Mouse (Mus musculus) hindbrain, embryonic 11.5 days (tissue): ENCODE results near the gene Acsm4. TPM values are rescaled to one million over a fixed set of nuclear protein-coding genes. Genes with fewer than 3 reads are reported as not detected.
A peak's percentile ranks its signal among the peaks of the same experiment; 100 is the strongest.

Experiments
- ATAC-seq: fragments of 200-750 bp; cut with Nextera tagmentation; 2 replicates; pipeline ENCODE4 v1.8.0; 2017; ENCODE audit warnings: mild to moderate bottlenecking, moderate TSS enrichment, moderate library complexity; ENCODE audit not compliant: low FRiP score
- DNase-seq: peaks from one replicate; pipeline ENCODE4 v3.0.0-alpha.2; 2015; ENCODE audit warnings: low spot score
- H3K27ac ChIP-seq: fragments of 300-500 bp; sonication (generic); 2 replicates; pipeline ENCODE4 v1.5.1; 2014; ENCODE audit warnings: mild to moderate bottlenecking, low read depth, low read length
- H3K27me3 ChIP-seq: fragments of 300-500 bp; sonication (generic); 2 replicates; pipeline ENCODE4 v1.6.1; 2014; ENCODE audit warnings: mild to moderate bottlenecking, low read length, moderate library complexity, mixed read lengths; ENCODE audit not compliant: control insufficient read depth, insufficient read depth
- H3K36me3 ChIP-seq: fragments of 300-500 bp; sonication (generic); 2 replicates; pipeline ENCODE4 v1.6.1; 2014; ENCODE audit warnings: mild to moderate bottlenecking, low read length, moderate library complexity, mixed read lengths; ENCODE audit not compliant: control insufficient read depth, insufficient read depth
- H3K4me1 ChIP-seq: fragments of 300-500 bp; sonication (generic); replicated peaks from 2 replicates; pipeline ENCODE4 v1.6.1; 2014; ENCODE audit warnings: low read length, mixed read lengths; ENCODE audit not compliant: control insufficient read depth, insufficient read depth
- H3K4me2 ChIP-seq: fragments of 300-500 bp; sonication (generic); replicated peaks from 2 replicates; pipeline ENCODE4 v1.6.1; 2014; ENCODE audit warnings: mild to moderate bottlenecking, low read depth, low read length
- H3K4me3 ChIP-seq: fragments of 300-500 bp; sonication (generic); 2 replicates; pipeline ENCODE4 v1.5.1; 2014; ENCODE audit warnings: low read depth, low read length
- H3K9ac ChIP-seq: fragments of 300-500 bp; sonication (generic); 2 replicates; pipeline ENCODE4 v1.6.1; 2014; ENCODE audit warnings: low read depth, low read length
- H3K9me3 ChIP-seq: fragments of 300-500 bp; sonication (generic); 2 replicates; pipeline ENCODE4 v1.6.1; 2016; ENCODE audit warnings: low read length; ENCODE audit not compliant: control insufficient read depth
- WGBS: fragments of 180-500 bp; shearing (Covaris S2); extraction: QIAGEN DNeasy Blood & Tissue Kit; methylation state at CpG from one replicate; pipeline ENCODE4 v1.1.7; 2014; 5-methylcytosine and 5-hydroxymethylcytosine counted together
- polyA plus RNA-seq: library from polyadenylated mRNA; unstranded; fragments of >200 nt; fragmentation: Nextera tagmentation; extraction: Ambion mirVana; gene quantifications from 2 replicates; pipeline ENCODE4 v1.2.1, GENCODE M21; 2014

The Acsm4 gene
- polyA plus RNA-seq, result not detected in 2 replicates

GRCm38 (mm10) chr7:119689726-119690125, at the start of gene Acsm4:
Gene Acsm4, plus strand, starts transcription at chr7:119690026.
- no peaks in the 10 kb centered on the region for H3K27me3 ChIP-seq
- WGBS, result 76% methylated on average over 5 of the region's 5 CpGs
- no peak within 1 kb of the TSS for H3K4me3 ChIP-seq
- H3K36me3 ChIP-seq, result no peaks in the 10 kb centered on the region
- H3K9ac ChIP-seq, result no peak within 1 kb of the TSS
- H3K4me1 ChIP-seq, result no peaks in the 10 kb centered on the region
- DNase-seq (no peak), ATAC-seq (no peak)
- H3K4me2 ChIP-seq, result no peak within 1 kb of the TSS
- no peak within 1 kb of the TSS for H3K27ac ChIP-seq
- H3K9me3 ChIP-seq, result no peaks in the 10 kb centered on the region

DNA sequence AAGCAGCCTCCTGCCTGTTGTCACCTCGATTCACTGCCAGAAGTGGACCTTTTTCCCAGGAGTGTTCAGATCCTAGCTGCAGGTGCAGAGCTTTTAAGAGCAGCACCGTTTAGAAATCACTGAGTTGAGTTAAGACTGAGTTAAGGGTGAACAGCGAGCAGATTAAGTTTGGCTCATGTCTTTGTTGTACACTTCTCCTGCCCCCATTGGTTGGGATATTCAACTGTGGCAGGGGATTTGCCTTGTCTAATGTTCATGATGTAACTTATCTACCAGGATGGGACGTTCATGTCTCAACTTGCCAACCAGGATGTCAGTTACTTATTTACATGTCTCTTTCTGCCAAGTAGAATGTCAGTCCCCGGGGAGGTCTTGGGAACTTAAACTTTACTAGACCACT, 47.5 kb upstream of the Acsm4 start:
- 74% methylated on average over 5 of the region's 5 CpGs for WGBS
- H3K4me3 ChIP-seq, result no peak overlapping the region
- no peak overlapping the region for H3K9ac ChIP-seq
- no peaks in the 10 kb centered on the region for H3K27me3 ChIP-seq
- H3K27ac ChIP-seq, result no peak overlapping the region
- DNase-seq (no peak), ATAC-seq (no peak)
- no peaks in the 10 kb centered on the region for H3K9me3 ChIP-seq
- H3K36me3 ChIP-seq, result no peaks in the 10 kb centered on the region
- H3K4me1 ChIP-seq, result no peaks in the 10 kb centered on the region
- no peak overlapping the region for H3K4me2 ChIP-seq

DNA sequence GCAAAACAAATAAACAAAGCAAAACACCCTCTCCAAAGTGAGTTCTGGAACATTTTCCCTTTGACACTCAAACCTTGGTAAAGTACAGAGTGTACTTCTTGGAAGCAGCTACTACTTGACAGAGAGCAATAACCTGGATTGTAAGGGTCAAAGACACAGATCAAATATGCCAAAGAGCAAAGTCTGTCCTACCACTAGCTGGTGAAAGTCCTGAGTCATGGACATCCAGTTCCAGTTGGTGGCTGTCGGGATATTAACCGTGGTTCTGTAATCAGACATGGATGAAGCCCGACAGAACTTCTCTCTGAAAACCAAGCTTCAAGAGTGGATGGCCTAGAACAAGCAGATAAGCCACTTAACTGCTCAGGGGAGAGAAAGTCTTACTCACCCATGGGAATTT, 21.9 kb upstream of the Acsm4 start:
- Histone ChIP-seq H3K9ac (no peak overlapping the region), H3K4me3 (no peak overlapping the region), H3K27ac (no peak overlapping the region), H3K36me3 (no peaks in the 10 kb centered on the region), H3K4me1 (no peaks in the 10 kb centered on the region), H3K27me3 (no peaks in the 10 kb centered on the region), H3K9me3 (no peaks in the 10 kb centered on the region), H3K4me2 (no peak overlapping the region)
- WGBS, result 95% methylated on average over 3 of the region's 3 CpGs
- no peak for DNase-seq
- no peak for ATAC-seq

GRCm38 (mm10) chr7:119670395-119670794, 19.4 kb upstream of the Acsm4 start:
- no peak overlapping the region for H3K4me2 ChIP-seq
- no peak overlapping the region for H3K4me3 ChIP-seq
- 81% methylated on average over 5 of the region's 5 CpGs for WGBS
- DNase-seq, result no peak
- no peak for ATAC-seq
- H3K9ac ChIP-seq, result no peak overlapping the region
- H3K27ac ChIP-seq, result no peak overlapping the region
- H3K9me3 ChIP-seq, result no peaks in the 10 kb centered on the region
- H3K4me1 ChIP-seq, result no peaks in the 10 kb centered on the region
- H3K27me3 ChIP-seq, result no peaks in the 10 kb centered on the region
- no peaks in the 10 kb centered on the region for H3K36me3 ChIP-seq

GRCm38 (mm10) chr7:119670925-119671324, 18.9 kb upstream of the Acsm4 start:
- no peak for ATAC-seq

GRCm38 (mm10) chr7:119673465-119673864, 16.4 kb upstream of the Acsm4 start:
- no peaks in the 10 kb centered on the region for H3K27me3 ChIP-seq
- peak; percentile 57; the same call in 1 of the 2 replicates for ATAC-seq
- H3K4me3 ChIP-seq, result no peak overlapping the region
- no peaks in the 10 kb centered on the region for H3K4me1 ChIP-seq
- 22% methylated on average over 6 of the region's 6 CpGs for WGBS
- DNase-seq, result peak; percentile 75
- H3K9ac ChIP-seq, result no peak overlapping the region
- no peak overlapping the region for H3K27ac ChIP-seq
- H3K4me2 ChIP-seq, result no peak overlapping the region
- H3K9me3 ChIP-seq, result no peaks in the 10 kb centered on the region
- H3K36me3 ChIP-seq, result no peaks in the 10 kb centered on the region

More at GRCm38 (mm10) chr7:119670925-119671324, 18.9 kb upstream of the Acsm4 start:
- Histone ChIP-seq H3K9ac (no peak overlapping the region), H3K27ac (no peak overlapping the region), H3K4me3 (no peak overlapping the region), H3K9me3 (no peaks in the 10 kb centered on the region), H3K4me1 (no peaks in the 10 kb centered on the region), H3K27me3 (no peaks in the 10 kb centered on the region), H3K4me2 (no peak overlapping the region), H3K36me3 (no peaks in the 10 kb centered on the region)
- 53% methylated on average over 6 of the region's 6 CpGs for WGBS
- DNase-seq, result peak; percentile 24

DNA sequence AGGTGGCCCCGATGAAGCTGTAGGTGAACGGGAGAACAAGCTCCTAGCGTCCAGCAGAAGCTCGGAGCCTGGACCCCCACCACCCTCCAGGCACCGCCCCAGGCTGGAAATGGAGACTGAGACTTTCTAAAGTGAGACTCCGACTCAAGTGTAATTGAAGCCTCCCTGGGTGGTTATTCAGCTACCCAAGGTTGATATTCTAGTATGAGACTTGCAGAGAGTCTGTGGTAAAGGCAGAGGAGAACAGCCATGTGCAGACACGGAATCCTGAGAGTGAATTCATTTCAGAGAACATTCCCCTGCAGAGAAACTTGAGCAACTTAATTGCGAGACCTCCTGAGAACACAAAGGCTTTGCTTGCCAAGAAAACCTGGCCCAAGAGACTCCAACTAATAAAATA, 9.7 kb upstream of the Acsm4 start:
- Histone ChIP-seq H3K4me1 (no peaks in the 10 kb centered on the region), H3K27ac (no peak overlapping the region), H3K36me3 (no peaks in the 10 kb centered on the region), H3K9me3 (no peaks in the 10 kb centered on the region), H3K4me3 (no peak overlapping the region), H3K27me3 (no peaks in the 10 kb centered on the region), H3K4me2 (no peak overlapping the region), H3K9ac (no peak overlapping the region)
- WGBS, result 70% methylated on average over 8 of the region's 8 CpGs
- no peak for DNase-seq
- no peak for ATAC-seq

GRCm38 (mm10) chr7:119682699-119683098, 7.1 kb upstream of the Acsm4 start:
- Histone ChIP-seq H3K27me3 (no peaks in the 10 kb centered on the region), H3K9ac (no peak overlapping the region), H3K4me3 (no peak overlapping the region), H3K4me1 (no peaks in the 10 kb centered on the region), H3K9me3 (no peaks in the 10 kb centered on the region), H3K36me3 (no peaks in the 10 kb centered on the region), H3K27ac (no peak overlapping the region), H3K4me2 (no peak overlapping the region)
- ATAC-seq (no peak), DNase-seq (no peak)
- 76% methylated on average over 4 of the region's 4 CpGs for WGBS

- Histone ChIP-seq H3K27me3 (no peaks in the 10 kb centered on the region), H3K4me3 (no peak overlapping the region), H3K9me3 (no peaks in the 10 kb centered on the region), H3K9ac (no peak overlapping the region), H3K4me2 (no peak overlapping the region), H3K36me3 (no peaks in the 10 kb centered on the region), H3K27ac (no peak overlapping the region), H3K4me1 (no peaks in the 10 kb centered on the region)
- ATAC-seq, result no peak
- DNase-seq, result no peak
- 85% methylated on average over 4 of the region's 4 CpGs for WGBS
These were observed 2.5 kb downstream of the Acsm4 start for GRCm38 (mm10) chr7:119692302-119692701.
